Mouse (Mus musculus) stomach, embryonic 16.5 days (tissue): Measurements from ENCODE around the gene Vmn1r128. TPM values are rescaled to one million over a fixed set of nuclear protein-coding genes. Genes with fewer than 3 reads are reported as not detected.
"Not testable (repeated sequence)": the region's sequence is repeated elsewhere in the genome, so short reads cannot be mapped to it uniquely, and the experiment has no call there.

ENCODE experiments used
- ATAC-seq: fragments of 200-750 bp; cut with Nextera tagmentation; 2 replicates; pipeline ENCODE4 v1.8.0; 2017; ENCODE audit warnings: moderate number of reproducible peaks, moderate TSS enrichment; ENCODE audit not compliant: insufficient read depth, low FRiP score
- H3K27ac ChIP-seq: fragments of 300-500 bp; sonication (generic); 2 replicates; pipeline ENCODE4 v1.5.1; 2014; ENCODE audit warnings: low read length
- H3K27me3 ChIP-seq: fragments of 300-500 bp; sonication (generic); 2 replicates; pipeline ENCODE4 v1.6.1; 2014; ENCODE audit warnings: low read length, control low read depth, mixed read lengths; ENCODE audit not compliant: control insufficient read depth, insufficient read depth
- H3K36me3 ChIP-seq: fragments of 300-500 bp; sonication (generic); 2 replicates; pipeline ENCODE4 v1.6.1; 2014; ENCODE audit warnings: low read length; ENCODE audit not compliant: control insufficient read depth, insufficient read depth
- H3K4me1 ChIP-seq: fragments of 300-500 bp; sonication (generic); 2 replicates; pipeline ENCODE4 v1.6.1; 2014; ENCODE audit warnings: low read length, control low read depth, mixed read lengths; ENCODE audit not compliant: control insufficient read depth, insufficient read depth
- H3K4me2 ChIP-seq: fragments of 300-500 bp; sonication (generic); 2 replicates; pipeline ENCODE4 v1.6.1; 2014; ENCODE audit warnings: low read depth, low read length, mixed read lengths
- H3K4me3 ChIP-seq: fragments of 300-500 bp; sonication (generic); replicated peaks from 2 replicates; pipeline ENCODE4 v1.5.1; 2014; ENCODE audit warnings: mild to moderate bottlenecking, low read length
- H3K9ac ChIP-seq: fragments of 300-500 bp; sonication (generic); 2 replicates; pipeline ENCODE4 v1.6.1; 2014; ENCODE audit warnings: low read length
- H3K9me3 ChIP-seq: fragments of 300-500 bp; sonication (generic); replicated peaks from 2 replicates; pipeline ENCODE4 v1.6.1; 2016; ENCODE audit warnings: low read length, control low read depth; ENCODE audit not compliant: control insufficient read depth
- WGBS: fragments of 180-500 bp; shearing (Covaris S2); extraction: QIAGEN DNeasy Blood & Tissue Kit; methylation state at CpG from one replicate; pipeline ENCODE4 v1.1.7; 2014; 5-methylcytosine and 5-hydroxymethylcytosine counted together
- polyA plus RNA-seq: library from polyadenylated mRNA; unstranded; fragments of >200 nt; fragmentation: Nextera tagmentation; extraction: Ambion mirVana; gene quantifications from 2 replicates; pipeline ENCODE4 v1.2.1, GENCODE M21; 2015

Vmn1r128 gene
- not detected in 2 replicates for polyA plus RNA-seq

GRCm38 (mm10) chr7:21349073-21349472, at the start of gene Vmn1r128:
TSS of gene Vmn1r128 (plus strand) at chr7:21349373.
- H3K27me3 ChIP-seq, H3K4me2 ChIP-seq, H3K4me1 ChIP-seq, H3K27ac ChIP-seq, ATAC-seq, H3K36me3 ChIP-seq, H3K9me3 ChIP-seq, H3K9ac ChIP-seq, H3K4me3 ChIP-seq: not testable (repeated sequence)
- WGBS, result 65% methylated on average over 1 of the region's 1 CpGs

DNA sequence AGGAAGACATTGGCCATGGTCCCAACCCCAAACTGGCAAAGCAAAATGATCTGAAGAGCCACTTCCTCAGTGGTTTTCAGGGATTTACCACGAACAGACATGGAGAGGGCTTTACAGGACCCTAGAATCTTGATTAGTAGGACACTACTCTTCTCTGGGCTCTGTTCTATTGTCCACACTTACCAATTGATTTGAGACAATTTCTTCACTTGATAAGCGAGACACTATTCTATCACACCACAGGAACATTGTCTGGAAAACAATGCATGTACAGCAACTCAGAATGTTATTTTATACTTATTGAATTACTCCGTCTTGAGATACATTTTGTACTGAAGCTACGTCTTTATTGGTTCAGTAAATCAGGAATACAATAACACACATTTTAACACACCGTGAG, 47.8 kb upstream of the Vmn1r128 start, which contains the start of gene Vmn1r126:
Vmn1r126 (minus strand) TSS at position 101 of the 400 bp plus-strand sequence.
- H3K36me3 ChIP-seq, H3K27me3 ChIP-seq, H3K4me3 ChIP-seq, H3K4me1 ChIP-seq, H3K9me3 ChIP-seq, H3K4me2 ChIP-seq, H3K27ac ChIP-seq, H3K9ac ChIP-seq, ATAC-seq: not testable (repeated sequence)
- no CpG with 5 or more reads among the region's 5 CpGs for WGBS

DNA sequence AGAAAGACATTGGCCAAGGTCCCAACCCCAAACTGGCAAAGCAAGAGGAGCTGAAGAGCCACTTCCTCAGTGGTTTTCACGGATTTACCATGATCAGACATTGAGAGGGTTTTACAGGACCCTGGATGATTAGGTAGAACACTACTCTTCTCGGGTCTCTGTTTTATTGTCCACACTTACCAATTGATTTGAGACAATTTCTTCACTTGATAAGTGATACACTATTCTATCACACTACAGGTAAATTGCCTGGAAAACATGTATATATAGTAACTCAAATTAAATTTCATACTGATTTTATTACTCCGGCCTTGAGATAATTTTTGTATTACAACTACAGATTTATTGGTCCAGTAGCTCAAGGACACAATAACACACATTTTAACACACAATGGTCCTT, 29.4 kb upstream of the Vmn1r128 start, which contains the start of gene Vmn1r127:
Vmn1r127 (minus strand) TSS at position 101 of the 400 bp plus-strand sequence.
- H3K36me3 ChIP-seq, ATAC-seq, H3K4me2 ChIP-seq, H3K27ac ChIP-seq, H3K9ac ChIP-seq, H3K27me3 ChIP-seq, H3K4me1 ChIP-seq, H3K9me3 ChIP-seq, H3K4me3 ChIP-seq: not testable (repeated sequence)
- no CpG with 5 or more reads among the region's 3 CpGs for WGBS

DNA sequence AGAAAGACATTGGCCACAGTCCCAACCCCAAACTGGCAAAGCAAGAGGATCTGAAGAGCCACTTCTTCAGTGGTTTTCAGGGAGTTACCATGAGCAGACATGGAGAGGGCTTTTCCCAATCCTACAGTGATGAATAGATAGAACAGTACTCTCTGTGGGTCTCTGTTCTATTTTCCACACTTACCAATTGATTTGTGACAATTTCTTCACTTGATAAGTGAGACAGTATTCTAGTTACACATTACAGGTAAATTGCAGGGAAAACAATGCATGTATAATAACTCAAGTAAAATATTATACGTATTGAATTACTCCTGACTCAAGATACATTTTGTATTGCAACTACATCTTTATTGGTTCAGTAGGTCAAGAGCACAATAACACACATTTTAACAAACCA, 12.0 kb downstream of the Vmn1r128 start, which contains the start of gene Vmn1r129:
Vmn1r129 (minus strand) TSS at position 101 of the 400 bp plus-strand sequence.
- H3K4me2 ChIP-seq, H3K36me3 ChIP-seq, H3K27ac ChIP-seq, H3K27me3 ChIP-seq, H3K4me1 ChIP-seq, H3K9me3 ChIP-seq, H3K4me3 ChIP-seq, H3K9ac ChIP-seq, ATAC-seq: not testable (repeated sequence)
- WGBS, result no CpG with 5 or more reads among the region's 1 CpGs

Other genes with a start within 250 kb of the Vmn1r128 start
- not detected in 2 replicates for gene Vmn1r122, start 215.2 kb upstream of the Vmn1r128 start, polyA plus RNA-seq
- gene Vmn1r123, start 187.2 kb upstream of the Vmn1r128 start, polyA plus RNA-seq, result not detected in 2 replicates
- not detected in 2 replicates for gene Gm5157, start 158.9 kb upstream of the Vmn1r128 start, polyA plus RNA-seq
- not detected in 2 replicates for gene Vmn1r124, start 88.8 kb upstream of the Vmn1r128 start, polyA plus RNA-seq
- gene Vmn1r125, start 77.2 kb upstream of the Vmn1r128 start, polyA plus RNA-seq, result not detected in 2 replicates
- not detected in 2 replicates for gene Vmn1r126, start 47.9 kb upstream of the Vmn1r128 start, polyA plus RNA-seq
- gene Vmn1r127, start 29.5 kb upstream of the Vmn1r128 start, polyA plus RNA-seq, result not detected in 2 replicates
- not detected in 2 replicates for gene Vmn1r129, start 11.9 kb downstream of the Vmn1r128 start, polyA plus RNA-seq
- not detected in 2 replicates for gene Gm6882, start 83.4 kb downstream of the Vmn1r128 start, polyA plus RNA-seq
- gene Vmn1r130, start 162.4 kb downstream of the Vmn1r128 start, polyA plus RNA-seq, result not detected in 2 replicates
- not detected in 2 replicates for gene Vmn1r131, start 196.7 kb downstream of the Vmn1r128 start, polyA plus RNA-seq